Mouse (Mus musculus) layer of hippocampus, postnatal 14 days (tissue): Measurements from ENCODE around the gene Pycr1. TPM values are rescaled to one million over a fixed set of nuclear protein-coding genes. Genes with fewer than 3 reads are reported as not detected.

Experiments
- DNase-seq, 2 experiments: peaks; one replicate each; pipeline ENCODE4 v3.0.0; 2021 to 2022; ENCODE audit warnings: low spot score in 2 of 2, mixed read lengths in 1 of 2
- total RNA-seq, 2 experiments: library from RNA; stranded (reverse); gene quantifications; 2 replicates each; pipeline ENCODE4 v1.2.3; 2021

Pycr1 gene
- total RNA-seq, 2 experiments from 2014 or later: 4.7 to 5.1 TPM

DNA sequence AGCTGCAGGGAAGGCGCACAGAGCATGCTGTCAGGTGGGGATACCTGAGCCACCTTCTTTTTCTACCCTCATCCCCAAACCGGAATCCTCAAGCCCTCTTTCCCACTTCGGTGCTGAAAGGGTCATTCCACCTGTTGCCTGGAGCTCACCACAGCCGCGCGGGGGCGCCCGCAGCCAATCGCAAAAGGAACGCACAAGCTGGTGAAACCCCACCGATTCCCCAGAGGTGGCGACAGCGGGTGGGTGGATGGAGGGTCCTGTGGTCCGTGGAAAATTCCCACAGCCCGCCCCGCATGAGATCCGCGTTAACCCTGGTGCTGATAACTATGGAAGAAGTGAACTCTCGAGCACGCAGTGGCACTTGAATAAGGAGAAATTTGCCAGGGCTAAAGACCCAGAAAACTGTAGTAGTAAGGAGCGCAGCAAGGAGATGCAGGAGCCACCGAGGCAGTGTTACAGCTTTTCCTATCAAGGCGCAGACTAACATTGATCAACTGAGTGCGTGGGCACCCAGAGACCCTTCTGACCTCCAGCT is 15.4 kb upstream of the Pycr1 start:
- DNase-seq: peak; percentile 78 to 82

DNA sequence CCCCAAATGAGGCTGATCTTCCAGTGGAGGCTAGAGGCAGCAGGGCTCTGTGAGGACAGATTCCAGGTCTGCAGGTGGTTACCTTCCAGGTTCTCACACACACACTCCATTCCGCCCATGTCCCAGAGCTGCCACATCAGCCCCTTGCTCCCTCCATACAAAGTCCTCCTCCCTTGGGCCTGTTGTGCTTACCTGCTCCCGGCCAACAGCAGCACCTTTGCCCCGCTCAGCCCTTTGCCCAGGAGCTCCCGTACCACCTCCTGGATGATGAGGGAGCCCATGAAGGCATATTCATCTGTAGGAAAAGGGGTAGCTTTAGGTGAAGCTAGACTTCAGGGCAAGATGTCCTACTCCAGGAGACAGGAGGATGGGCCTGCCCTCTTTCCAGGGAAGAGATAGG is 13.7 kb upstream of the Pycr1 start:
- DNase-seq: no peak

DNA sequence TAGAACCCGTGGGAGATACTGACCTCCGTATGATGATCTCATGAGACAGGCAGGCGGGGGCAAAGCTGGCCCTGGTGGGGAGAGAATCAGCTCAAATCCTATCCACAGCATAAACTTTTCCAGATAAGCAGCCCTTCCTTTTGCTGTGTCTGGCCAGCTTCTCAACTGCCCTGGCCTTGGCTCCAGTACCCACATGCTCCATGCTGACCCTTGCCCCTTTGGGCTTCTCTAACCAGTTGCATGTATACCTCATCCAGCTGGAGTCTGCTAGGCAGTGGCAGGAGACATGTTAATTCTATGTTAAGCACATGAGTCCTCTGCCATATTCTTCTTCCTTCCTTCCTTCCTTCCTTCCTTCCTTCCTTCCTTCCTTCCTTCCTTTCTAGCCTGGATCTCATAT is 11.2 kb upstream of the Pycr1 start:
- no peak for DNase-seq

DNA sequence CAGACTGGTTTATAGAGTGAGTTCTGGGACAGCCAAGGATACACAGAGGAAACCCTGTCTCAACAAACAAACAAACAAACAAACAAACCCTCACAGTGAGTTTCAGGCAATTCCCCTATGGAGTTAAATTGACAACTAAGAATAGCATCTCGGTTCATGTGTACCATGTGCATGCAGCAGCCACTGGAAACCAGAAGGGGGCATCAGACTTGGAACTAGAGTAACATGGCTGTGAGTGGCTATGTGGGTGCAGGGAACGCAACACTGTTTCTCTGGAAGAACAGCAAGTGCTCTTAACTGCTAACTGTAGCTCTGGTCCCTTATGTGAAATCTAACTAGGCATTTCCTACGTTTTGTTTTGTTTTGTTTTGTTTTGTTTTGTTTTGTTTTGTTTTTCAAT is 8.3 kb upstream of the Pycr1 start:
- DNase-seq: no peak

DNA sequence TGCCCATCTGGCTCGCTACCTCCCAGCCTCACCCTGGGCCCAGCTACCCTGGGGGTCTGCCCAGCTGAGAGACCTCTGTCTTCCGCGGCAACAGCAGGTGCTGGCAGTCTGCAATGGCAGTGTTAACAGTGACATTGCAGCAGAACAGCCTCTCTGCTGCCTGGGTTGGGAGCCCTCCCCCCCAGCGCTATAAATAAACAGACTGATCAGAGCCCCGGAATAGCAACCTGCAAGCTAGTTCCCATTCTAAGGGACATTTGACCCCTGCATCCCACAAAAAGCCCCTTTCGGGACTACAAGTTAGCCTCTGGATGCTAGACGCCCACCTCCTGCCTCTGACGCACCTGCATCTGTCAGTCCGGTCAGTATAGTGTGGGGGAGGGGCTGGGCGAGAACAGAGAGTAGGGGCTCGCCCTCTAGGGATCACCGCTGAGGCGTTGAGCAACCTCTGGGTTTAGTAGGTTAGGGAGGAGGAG is 4.5 kb upstream of the Pycr1 start, which contains the start of gene Myadml2:
Myadml2 (minus strand) TSS at position 158 of the 476 bp plus-strand sequence.
- no peak for DNase-seq

DNA sequence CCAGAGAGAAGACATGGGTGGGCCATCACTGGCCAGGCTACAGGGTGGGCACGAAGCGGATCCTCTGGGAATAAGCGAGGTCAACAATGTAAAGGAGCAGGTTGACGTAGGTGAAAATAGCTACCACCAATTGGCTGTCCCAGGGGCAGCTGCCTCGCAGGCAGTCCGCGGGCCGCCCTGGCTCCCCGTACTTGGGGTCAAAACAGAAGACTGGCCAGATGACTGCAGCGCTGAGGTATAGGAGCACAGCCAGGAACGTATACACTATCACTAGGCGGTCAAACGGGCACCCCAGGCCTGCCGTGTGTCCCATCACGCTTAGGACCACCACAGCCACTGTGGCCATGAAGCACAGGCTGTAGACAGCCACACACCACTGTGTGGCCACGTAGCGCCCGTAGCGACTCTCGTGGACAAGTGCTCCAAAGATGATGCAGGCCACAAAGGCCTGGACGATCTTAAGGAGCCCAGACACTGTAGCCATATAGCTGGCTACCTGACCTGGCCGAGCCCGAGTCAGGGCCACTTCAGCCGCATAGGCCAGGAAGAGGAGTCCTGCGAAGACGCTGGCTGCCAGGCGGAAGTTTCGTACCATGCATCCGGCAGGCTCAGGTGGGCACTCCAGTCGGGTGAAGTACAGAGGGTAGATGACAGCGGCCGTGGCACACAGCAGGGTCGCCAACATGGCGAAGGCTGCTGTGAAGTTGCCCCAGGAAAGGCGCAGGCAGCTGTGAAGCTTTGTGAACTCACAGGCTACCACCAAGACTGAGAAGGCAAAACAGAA is 3.7 kb upstream of the Pycr1 start:
- no peak for DNase-seq

DNA sequence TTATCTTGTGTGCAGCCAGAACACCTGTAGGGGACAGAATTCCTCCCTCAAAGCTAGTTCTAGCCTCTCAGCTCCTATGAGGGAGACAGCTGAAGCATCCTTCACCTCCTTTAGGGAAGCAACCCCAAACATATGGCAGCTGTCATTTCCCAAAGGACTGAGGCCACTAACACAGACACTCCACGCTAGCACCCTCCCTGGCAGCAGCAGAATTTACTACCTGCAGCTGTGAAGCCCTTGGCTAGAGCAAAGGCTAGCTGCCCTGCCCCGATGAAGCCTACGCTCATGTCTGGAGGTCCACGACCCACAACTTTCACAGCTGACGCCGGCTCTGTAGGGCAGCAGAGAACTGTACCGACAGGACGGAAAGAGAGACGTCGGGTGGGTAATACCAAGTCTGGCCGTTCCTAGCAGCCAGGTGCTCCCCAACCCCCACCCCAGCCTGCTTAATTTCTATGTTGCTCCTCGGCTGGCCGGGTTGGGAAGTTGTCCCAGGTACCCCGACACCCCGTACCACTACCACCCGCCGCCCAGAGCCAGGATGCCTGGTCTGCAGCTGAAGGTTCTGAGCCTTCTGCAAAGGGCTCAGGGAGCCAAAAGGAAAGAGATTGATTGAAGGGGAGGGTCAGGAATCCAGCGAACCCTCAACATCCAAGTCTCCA is 499 bp downstream of the Pycr1 start:
- no peak for DNase-seq

DNA sequence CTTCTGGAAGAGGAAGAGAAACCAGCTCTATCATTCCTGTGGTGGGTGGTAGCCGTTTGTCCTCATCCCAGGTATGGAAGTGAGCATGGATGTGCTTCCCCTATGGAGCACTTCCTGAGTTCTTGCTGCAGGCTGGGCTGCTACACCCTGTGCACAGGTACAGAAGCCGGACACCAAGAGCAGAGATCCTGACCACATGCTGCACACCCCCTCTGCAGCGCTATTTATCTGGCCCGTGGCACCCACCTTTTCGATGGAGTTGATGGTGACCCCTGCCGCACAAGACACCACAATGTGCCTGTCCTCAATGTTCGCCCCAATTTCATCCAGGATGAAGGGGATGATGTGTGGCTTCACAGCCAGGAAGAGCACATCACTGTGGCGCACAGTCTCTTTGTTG is 1.7 kb downstream of the Pycr1 start:
- DNase-seq: no peak

DNA sequence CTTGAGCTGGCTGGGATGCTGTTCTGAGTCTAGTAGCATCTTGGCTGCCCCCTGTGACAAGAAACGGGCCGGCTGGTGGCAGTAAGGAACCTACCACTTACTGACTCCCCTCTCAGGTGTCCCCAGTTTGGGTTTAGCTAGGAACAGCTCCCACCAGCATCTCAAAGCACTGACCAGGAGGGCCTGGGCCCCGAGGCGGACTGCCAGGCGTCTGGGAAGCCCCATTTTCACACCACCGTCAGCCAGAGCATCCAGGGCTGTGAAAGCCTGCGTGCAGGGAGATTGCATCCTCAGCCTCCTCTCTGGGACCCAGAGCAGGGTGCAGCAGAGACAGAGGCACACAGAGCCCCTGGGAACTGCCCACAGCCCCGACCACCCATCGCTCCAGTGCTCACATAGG is 2.3 kb downstream of the Pycr1 start:
- DNase-seq: no peak

DNA sequence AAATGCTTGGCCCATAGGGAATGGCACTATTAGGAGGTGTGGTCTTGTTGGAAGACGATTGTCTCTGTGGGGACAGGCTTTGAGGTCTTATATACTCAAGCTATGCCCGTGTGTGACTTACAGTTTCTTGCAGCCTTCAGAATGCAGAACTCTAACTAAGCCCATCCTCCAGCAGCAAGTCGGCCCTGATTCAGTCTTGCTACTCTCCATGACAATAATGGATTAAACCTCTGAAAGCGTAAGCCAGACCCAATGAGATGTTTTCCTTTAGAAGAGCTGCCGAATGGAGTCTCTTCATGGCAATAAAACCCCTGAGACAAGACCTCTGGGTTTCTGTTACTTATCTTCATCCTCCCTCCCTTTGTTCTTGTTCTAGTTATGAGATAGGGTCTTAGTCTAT is 8.8 kb downstream of the Pycr1 start:
- no peak for DNase-seq

DNA sequence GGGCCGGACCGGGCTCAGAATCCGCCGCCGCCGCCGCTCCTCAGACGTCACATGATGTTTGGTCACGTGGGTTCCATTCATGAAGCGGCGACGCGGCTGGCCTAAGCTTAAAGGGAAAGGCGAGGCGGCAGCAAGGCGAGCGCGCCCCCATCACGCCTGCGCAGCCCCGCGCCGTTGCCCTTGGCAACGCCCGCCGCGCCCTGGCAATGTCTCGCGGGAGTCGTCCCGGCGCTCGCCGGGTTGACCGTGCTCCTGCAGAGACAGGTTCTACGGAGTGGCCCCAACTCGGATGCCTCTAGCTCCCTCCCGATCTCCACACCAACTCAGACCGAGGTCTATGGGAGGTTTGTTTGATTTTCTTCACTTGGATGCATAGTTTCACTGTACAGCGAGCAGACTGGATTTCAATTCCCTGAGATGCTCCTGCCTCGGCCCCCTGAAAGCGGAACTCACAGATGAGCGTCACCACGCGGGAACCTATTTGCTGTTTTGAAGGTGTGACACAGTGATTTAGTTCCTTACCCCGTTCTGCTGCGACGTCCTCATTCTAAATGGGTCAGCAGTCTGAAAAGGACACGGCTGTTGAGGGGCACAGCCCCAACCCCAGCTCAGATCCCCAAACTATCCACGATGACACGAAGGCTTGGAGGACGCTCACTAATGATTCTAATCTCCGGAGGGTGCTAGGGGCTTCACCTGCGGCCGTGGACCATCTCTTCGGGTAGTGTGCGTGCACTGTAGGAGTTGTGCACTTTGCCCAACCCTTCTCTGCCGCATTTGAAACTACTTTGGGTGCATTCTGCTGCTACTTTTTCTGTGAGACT is 9.8 kb downstream of the Pycr1 start, which contains the start of gene Mafg:
Mafg (minus strand) TSS at position 81 of the 824 bp plus-strand sequence.
- DNase-seq: peak; percentile 87 to 93

DNA sequence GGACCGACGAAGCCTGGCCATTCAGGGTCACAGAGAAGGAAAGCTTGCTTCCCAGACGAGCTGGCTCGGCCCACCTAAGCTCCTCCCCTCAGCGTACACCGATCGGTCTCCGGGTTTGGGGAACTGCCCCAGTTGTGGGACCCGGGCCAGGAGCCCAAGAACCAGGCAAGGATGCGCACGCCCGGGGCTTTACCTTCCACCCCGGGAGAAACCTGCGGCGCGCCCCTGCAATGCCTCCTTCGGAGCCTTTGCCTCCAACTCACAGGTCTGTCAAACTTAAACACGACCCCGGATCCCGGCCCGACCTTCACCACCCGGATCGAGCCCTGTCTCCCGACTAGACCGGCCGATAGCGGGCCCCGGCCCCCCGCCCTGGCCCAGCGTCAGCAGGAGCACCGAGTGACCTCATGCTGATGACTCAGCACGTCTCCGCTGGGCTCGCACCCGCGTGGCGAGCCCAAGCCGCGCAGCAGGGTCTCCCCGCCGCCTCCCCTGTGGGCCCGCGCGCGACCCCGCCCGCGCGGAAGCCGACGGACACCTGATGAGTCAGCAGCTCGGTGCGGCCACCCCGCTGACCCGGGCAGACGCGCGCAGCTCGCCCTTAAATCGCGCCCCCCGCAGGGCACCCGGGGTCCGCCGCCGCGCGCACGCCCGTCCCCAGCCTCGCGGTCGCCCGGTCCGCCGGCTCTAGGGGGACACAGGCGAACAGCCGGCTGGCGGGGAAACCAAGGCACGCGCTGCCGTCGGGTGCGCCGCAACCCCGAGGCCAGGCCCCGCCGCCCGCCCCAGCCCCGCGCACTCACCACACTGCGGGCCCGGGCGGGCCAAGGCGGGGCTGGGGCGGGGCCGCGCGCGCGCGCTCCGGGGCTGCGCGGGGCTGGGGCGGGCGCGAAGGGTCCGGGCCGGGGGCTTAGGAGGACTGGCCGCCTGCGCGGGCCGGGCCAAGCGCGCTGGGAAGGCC is 10.7 kb downstream of the Pycr1 start:
- peak; percentile 56 to 70 for DNase-seq

DNA sequence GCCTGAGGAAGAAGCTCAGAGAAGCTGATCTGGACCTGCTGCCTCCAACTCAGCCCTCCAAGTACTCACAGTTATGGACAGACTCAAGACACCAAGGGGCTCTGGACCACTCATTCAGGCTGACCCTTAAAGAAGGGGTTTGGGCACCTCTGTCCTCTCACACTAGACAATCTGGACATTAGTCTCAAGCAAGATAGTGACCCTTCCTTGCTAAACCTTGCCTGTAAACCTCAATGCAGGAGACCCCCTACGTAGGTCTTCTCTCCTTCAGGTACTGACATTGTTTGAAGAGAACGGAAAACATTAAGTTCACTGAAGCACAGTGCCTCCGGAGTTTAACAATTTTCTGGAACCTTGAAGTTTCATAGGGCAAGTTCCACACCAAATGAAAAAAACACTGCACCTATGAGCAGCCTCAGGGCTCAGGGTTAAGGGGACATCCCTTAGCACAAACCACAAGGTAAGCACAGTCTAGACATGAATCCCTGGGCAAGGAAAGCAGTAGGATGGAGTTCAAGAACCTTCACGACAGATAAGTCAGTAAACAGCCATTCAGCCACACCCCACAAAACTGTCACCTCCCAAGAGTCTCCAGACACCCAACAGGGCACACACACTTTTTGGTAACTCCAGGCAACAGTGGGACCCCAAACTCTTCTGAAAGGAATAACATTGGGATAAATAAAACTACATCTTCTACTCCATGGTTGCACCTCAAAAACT is 11.7 kb downstream of the Pycr1 start:
- no peak for DNase-seq

DNA sequence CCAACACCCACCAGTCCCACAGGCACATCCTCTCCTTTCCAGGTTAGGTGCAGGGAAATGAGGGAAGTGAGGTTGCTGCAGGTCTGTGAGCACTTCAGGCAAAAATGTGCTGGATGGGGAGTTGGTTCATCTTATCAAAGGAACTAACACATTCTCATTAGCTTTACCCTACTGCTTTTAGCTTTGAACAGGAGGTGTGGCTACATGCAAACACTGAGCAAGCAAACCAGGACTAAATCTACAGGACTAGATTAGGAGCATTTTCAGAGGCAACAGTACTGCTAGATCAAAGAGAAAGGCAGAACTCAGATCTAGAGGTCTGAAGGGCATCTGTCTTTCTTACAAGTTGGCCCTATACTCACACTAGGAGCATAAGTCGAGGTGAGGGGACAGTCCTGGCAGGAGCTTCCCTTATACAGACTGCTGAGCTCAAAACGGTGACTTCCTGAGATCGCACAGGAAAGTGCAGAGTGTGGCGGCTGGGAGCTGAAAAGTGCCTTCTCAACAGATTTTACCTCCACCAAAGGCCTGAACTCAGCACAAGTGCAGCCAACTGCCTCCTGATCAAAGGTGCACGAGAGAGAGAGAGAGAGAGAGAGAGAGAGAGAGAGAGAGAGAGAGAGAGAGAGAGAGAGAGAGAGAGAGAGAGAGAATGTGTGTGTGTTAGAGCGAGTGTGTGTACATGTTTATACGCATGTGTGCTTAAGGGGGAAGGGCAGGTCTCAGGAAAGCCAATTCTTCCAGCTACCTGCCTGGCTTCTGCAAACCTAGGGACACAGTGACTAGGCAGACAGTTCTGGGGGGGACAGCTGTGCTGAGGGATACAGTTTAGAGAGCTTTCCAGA is 12.5 kb downstream of the Pycr1 start:
- no peak for DNase-seq

DNA sequence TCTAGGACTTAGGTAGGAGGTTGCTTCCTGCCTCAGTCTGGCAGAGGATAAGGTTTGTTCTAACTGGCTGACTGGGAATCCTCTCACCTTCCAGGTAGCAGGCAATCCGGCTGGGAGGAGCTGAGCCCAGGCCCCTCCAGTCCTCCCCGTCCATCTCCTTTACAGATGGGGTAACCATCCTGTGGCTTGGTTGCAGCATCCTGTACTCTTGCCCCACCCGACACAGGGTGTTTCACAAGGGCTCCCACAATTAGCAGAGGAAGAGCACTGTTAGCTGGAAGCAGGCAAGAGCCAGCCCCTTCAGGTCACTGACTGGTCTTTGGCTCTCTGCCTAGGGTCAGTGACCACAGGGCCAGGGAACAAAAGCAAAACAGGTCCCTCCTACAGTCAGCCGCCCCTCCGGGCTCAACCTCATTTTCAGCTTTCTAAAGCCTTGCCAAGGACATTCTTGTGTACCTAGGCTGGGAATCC is 13.1 kb downstream of the Pycr1 start:
- DNase-seq: no peak

DNA sequence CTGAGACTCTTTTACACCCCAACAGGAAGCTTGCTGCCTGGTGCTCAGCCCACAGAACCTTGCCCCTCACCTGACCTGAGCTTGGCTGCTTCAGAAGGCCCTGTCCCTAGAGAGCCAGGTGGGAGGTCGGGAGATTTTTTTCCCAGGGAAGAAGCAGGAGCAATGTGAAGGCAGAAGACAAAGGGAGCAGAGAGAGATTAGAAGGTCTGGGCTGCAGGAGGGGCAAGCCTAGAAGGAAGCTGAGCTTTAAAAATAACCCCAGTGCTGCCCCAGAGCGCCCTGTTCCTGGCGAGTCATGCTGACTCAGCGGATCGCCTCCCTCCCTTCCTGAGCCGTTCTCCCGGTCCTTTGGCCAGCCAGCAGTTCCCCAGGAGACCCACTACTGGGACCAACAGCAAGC is 13.7 kb downstream of the Pycr1 start:
- no peak for DNase-seq

DNA sequence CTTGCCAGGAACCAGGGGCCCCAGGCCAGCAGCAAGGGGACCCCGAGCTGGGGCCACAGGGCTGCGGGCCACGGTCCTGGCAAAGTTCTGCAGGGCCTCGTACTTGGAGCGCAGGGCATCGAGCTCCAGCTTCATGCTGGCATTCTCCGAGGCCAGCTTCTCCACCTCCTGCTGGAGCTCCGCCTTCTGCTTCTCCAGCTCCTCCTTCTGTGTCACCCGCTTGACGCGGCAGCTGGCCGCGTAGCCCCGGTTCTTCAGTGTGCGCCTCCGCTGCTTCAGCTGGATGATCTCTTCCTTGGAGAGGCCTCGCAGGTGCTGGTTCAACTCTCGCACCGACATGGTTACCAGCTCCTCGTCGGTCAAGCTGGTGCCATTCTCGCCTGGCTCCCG is 14.2 kb downstream of the Pycr1 start:
- DNase-seq: no peak

DNA sequence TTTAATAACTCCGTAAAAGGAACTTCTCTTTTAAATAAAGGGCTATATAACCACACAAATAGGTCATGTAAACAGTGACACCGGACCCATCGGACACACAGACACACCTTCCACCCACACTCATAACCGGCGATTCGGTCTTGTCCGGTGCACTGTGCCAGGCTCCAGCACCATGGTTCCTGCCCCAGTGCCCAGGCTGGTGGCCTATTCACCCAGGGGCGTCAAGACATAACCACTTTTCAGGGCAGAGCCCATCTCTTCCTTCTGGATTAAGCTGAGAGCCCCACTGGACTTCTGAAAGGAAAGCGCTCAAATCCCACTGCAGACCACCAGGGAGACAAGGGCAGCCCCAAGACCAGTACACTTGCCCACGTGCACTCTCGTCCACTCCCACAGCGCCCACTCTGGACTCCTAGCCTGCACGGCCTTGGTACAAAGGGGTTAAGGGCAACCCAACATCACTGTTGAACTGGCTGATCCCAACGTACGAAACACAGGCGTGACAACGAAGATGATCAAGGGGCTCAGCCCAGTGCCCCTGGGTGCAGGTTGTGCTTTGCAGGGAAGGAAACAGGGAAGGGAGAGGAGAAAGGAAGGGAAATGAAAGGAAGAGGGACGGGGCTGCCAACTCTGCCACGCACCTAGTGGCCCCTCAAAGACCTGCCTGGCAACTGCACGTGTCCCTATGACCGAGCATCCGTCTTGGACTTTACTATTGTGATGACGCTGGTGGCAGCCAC is 14.8 kb downstream of the Pycr1 start:
- no peak for DNase-seq
